Mouse (Mus musculus) myocyte (in vitro differentiated cells): ENCODE data around the gene Galnt3.

ENCODE experiments used
- E2F4 ChIP-seq: IDR thresholded peaks from one replicate; pipeline ENCODE4 v1.6.1; 2011; ENCODE audit warnings: mild to moderate bottlenecking, control low read depth, moderate library complexity; ENCODE audit not compliant: insufficient read depth
- POLR2A ChIP-seq: IDR thresholded peaks from one replicate; pipeline ENCODE4 v1.6.1; 2011; ENCODE audit warnings: low read depth, mild to moderate bottlenecking, control low read depth, moderate library complexity; ENCODE audit not compliant: insufficient read length

DNA sequence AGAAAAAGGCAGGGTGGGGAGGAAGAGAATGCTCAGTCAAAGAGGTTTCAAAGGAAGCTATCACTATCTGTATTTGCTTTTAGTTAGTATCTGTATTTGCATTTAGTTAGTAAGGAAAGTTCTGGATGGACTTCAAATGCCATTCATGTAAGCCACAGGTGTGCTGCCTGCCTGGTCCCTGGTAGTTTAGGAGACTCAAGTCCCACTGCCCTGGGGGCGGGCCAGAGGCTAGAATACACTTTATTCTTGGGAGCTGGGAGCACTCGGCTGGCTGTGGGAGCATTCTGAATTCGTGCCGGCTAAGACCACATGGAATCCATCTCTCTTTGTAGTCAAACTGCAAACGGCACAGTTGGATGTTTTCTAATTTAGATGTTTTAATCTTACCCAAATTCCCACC, 33.5 kb downstream of the Galnt3 start:
- TF ChIP-seq POLR2A (no peak), E2F4 (no peak)
